Mouse (Mus musculus) liver, embryonic 14.5 days (tissue): ENCODE results near the gene Msi2.

ENCODE experiments used
- CTCF ChIP-seq: IDR thresholded peaks from 2 replicates; pipeline ENCODE4 v1.5.1; 2016; ENCODE audit warnings: antibody characterized with exemption, low read depth, control low read depth
- EP300 ChIP-seq: IDR thresholded peaks from 2 replicates; pipeline ENCODE4 v1.6.1; 2016; ENCODE audit warnings: antibody characterized with exemption, low read depth

GRCm38 (mm10) chr11:88454867-88455806 lies 263.2 kb downstream of the Msi2 start:
- TF ChIP-seq CTCF (no peak), EP300 (0 out of 2 replicates have a peak, but pooled peaks have one; percentile 7)
